In genomic region chr1:140434791-140435190, GRCm38 (mm10) we compare ENCODE assay signal across 20 mouse cellular contexts.
"Had no signal": no experiment of that assay in that cellular context is flagged by ENCODE, and none has a peak within 500 bp of the region (broad histone marks: within the 10 kb centered on the region; RNA-seq: fewer than 3 reads in every experiment).

No protein-coding gene starts in this region.

- H3K27me3 ChIP-seq: kidney, embryonic 15.5 days; limb, embryonic 13.5 days; liver, embryonic 12.5 days; liver, embryonic 15.5 days; lung, embryonic 15.5 days; midbrain, embryonic 12.5 days; midbrain, embryonic 15.5 days; neural tube, embryonic 12.5 days; neural tube, embryonic 15.5 days had no signal

- H3K4me1 ChIP-seq: kidney, embryonic 15.5 days; limb, embryonic 10.5 days; limb, embryonic 13.5 days; liver, embryonic 12.5 days; liver, embryonic 15.5 days; lung, embryonic 15.5 days; midbrain, embryonic 12.5 days; midbrain, embryonic 15.5 days; neural tube, embryonic 12.5 days; neural tube, embryonic 15.5 days had no signal

- H3K27ac ChIP-seq: kidney, embryonic 15.5 days; limb, embryonic 10.5 days; limb, embryonic 13.5 days; liver, embryonic 12.5 days; liver, embryonic 15.5 days; lung, embryonic 15.5 days; midbrain, embryonic 12.5 days; midbrain, embryonic 15.5 days; neural tube, embryonic 12.5 days; neural tube, embryonic 15.5 days; stomach, postnatal 0 days had no signal

- H3K9ac ChIP-seq: kidney, embryonic 15.5 days; limb, embryonic 13.5 days; liver, embryonic 12.5 days; liver, embryonic 15.5 days; lung, embryonic 15.5 days; midbrain, embryonic 12.5 days; midbrain, embryonic 15.5 days; neural tube, embryonic 12.5 days; neural tube, embryonic 15.5 days had no signal

- DNase-seq: kidney, adult 11 months; kidney, adult 8-10 months; kidney, postnatal 10 days; kidney, postnatal 36 days; liver; lung, adult 18-20 months; lung, postnatal 14 days; lung, postnatal 4 days; thymus, postnatal 25 days had no signal

- H3K36me3 ChIP-seq: kidney, embryonic 15.5 days; limb, embryonic 10.5 days; limb, embryonic 13.5 days; liver, embryonic 12.5 days; liver, embryonic 15.5 days; lung, embryonic 15.5 days; midbrain, embryonic 12.5 days; midbrain, embryonic 15.5 days; neural tube, embryonic 12.5 days; neural tube, embryonic 15.5 days had no signal

- ATAC-seq: liver, embryonic 12.5 days; midbrain, embryonic 15.5 days had no signal

- H3K4me3 ChIP-seq: kidney, embryonic 15.5 days; limb, embryonic 10.5 days; limb, embryonic 13.5 days; liver, embryonic 12.5 days; liver, embryonic 15.5 days; lung, embryonic 15.5 days; midbrain, embryonic 12.5 days; midbrain, embryonic 15.5 days; neural tube, embryonic 12.5 days; neural tube, embryonic 15.5 days had no signal

- H3K4me2 ChIP-seq: kidney, embryonic 15.5 days; limb, embryonic 13.5 days; liver, embryonic 12.5 days; liver, embryonic 15.5 days; lung, embryonic 15.5 days; midbrain, embryonic 12.5 days; midbrain, embryonic 15.5 days; neural tube, embryonic 12.5 days; neural tube, embryonic 15.5 days had no signal

- H3K9me3 ChIP-seq: kidney, embryonic 15.5 days; limb, embryonic 10.5 days; limb, embryonic 13.5 days; liver, embryonic 12.5 days; liver, embryonic 15.5 days; lung, embryonic 15.5 days; midbrain, embryonic 12.5 days; midbrain, embryonic 15.5 days; neural tube, embryonic 12.5 days; neural tube, embryonic 15.5 days had no signal
